In the genomic region with DNA sequence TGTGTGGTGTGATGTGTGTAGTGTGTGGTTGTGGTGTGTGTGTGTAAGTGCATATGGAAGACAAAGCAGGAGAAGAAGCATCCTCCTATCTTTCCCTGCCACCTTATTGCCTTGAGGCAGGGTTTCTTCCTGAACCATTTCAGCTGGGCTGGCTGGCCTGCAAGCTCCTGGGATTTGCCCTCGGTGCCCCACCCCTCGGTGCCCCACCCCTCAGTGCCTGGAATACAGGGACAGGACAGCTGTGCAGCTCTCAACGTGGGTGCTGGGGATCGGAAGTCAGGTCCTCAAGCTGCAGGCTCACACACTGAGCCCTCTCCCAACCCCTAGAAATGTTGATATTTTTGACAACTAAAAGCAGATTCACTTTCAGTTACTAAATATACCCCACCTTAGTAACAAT, we compare ENCODE assay signal across 16 mouse cellular contexts. TPM values are rescaled to one million over a fixed set of nuclear protein-coding genes. Genes with fewer than 3 reads are reported as not detected.
"Had no signal": no experiment of that assay in that cellular context is flagged by ENCODE, and none has a peak within 500 bp of the region (broad histone marks: within the 10 kb centered on the region; RNA-seq: fewer than 3 reads in every experiment).

No protein-coding gene starts in this region.

- H3K27me3 ChIP-seq: lung, embryonic 15.5 days; midbrain, embryonic 15.5 days had no signal

- H3K27ac ChIP-seq: layer of hippocampus, adult 2 months; lung, embryonic 15.5 days; midbrain, embryonic 15.5 days had no signal

- H3K4me3 ChIP-seq: layer of hippocampus, adult 2 months; lung, embryonic 15.5 days; midbrain, embryonic 15.5 days had no signal

- H3K36me3 ChIP-seq: lung, embryonic 15.5 days; midbrain, embryonic 15.5 days had no signal

- H3K4me1 ChIP-seq: lung, embryonic 15.5 days; midbrain, embryonic 15.5 days had no signal

- H3K4me2 ChIP-seq: liver, embryonic 11.5 days; lung, embryonic 15.5 days; midbrain, embryonic 15.5 days had no signal

- H3K9ac ChIP-seq: lung, embryonic 15.5 days; midbrain, embryonic 15.5 days had no signal

- ATAC-seq: inflammation-experienced regulatory T-cells, adult 6 months; midbrain, embryonic 15.5 days had no signal

- DNase-seq: kidney, adult 8-10 months; kidney, postnatal 36 days; lung, postnatal 36 days; right cerebral cortex, adult 18-20 months; thymus, adult 18-20 months; thymus, postnatal 14 days had no signal

- H3K9me3 ChIP-seq: lung, embryonic 15.5 days; midbrain, embryonic 15.5 days had no signal

RNA-seq across cellular contexts. Expression of gene Adam30, which starts 4.3 kb away (rescaled TPM):
- total RNA-seq: layer of hippocampus, adult 2 months; layer of hippocampus, postnatal 10 days; left cerebral cortex, postnatal 36 days had no signal
- polyA plus RNA-seq: inflammation-experienced regulatory T-cells, adult 6 months; kidney, embryonic 16.5 days; liver, embryonic 11.5 days; liver, embryonic 16.5 days; lung, embryonic 15.5 days; midbrain, embryonic 15.5 days; neural tube, embryonic 14.5 days had no signal
